Mouse (Mus musculus): ENCODE measurements around the gene Psma1. TPM values are rescaled to one million over a fixed set of nuclear protein-coding genes. Genes with fewer than 3 reads are reported as not detected.

The Psma1 gene
- polyA plus RNA-seq (2012; rRNA removed): 276 and 316 TPM in 2 replicates

DNA sequence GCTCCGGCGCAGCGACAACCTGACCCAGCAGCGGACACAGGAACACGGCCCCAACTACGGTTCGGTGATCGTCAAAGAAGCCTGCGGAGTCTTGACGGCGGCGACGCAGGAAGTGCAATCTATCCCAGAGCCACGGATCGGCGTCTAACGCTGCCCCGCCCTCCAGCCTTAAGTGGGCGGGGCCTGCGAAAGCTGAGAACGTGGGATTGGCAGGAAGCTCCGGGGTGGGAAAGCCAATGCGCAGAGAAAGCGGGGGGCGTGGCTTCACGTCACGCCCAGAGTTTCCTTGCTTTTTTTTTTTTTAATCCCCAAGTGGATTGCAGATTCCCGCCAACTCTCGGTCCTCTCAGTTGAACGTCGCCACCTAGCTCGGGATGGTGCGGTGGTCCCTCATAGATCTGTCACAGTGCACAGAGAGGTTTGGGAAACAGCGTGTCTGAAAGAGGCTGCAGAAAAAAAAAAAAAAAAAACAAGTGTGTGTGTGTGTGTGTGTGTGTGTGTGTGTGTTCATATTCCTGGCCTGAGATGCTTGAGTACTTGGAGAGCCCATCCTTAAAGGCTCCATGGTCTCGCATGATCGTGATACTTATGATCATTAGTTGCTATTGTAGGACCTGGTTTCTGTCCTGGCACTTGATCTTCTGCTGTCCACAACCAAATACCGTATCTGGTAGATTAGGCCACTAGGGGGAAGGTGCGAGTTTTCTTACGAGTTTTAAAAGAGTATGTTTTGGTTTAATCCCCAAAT lies at the start of gene Psma1:
Gene Psma1 (minus strand): TSS at position 114 of the 748 bp plus-strand sequence.

DNA sequence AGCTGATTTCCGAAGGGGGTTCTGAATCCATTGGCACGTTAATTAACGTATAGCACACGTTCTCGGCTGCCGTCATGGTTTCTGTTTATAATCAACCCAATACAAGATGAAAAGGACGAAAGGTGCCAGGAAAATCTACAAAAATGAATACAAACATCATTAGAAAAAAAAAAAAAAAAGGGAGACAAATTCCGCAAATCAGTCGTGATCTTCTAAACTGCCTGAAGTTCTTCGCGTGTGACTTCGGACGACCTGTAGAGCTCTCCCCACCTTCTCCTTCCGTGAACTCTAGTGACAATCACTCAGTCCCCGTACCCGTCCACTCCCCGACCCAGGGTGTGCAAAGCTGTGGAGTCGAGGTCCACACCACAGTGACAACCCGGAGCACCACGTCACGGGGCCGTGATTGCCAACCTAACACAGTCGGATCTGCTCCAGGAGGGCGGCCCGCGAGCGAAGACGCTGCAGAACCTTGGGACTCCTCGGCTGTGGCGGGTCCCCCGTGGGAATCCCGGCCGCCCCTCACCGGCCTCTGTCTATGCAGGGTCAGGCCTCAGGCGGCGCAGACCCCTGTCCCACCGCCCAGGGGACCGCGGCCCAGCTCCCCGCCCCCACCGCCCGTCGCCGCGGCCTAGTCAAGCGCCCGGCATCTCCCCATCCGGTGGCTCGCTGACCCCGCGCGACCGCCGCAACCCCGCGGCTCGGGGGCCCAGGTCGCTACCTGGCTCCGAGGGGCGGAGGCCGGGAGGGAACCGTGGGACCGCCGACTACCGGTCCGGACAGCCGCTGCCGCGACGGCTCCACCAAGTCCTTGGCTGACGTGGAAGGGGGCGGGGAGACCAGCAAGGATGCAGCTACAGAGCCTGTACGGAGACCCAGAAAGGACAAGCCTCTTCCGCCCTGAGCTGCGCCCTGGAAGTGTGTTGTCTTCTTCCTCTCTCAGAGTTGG lies 21.8 kb downstream of the Psma1 start, which contains the start of gene Copb1:
Gene Copb1 (minus strand): TSS at position 827 of the 949 bp plus-strand sequence.

Other genes starting within 250 kb of the Psma1 start
- gene Rras2, start 158.3 kb downstream of the Psma1 start, polyA plus RNA-seq (2012; rRNA removed): 18.9 and 24.9 TPM in 2 replicates
- 65.6 and 87.5 TPM in 2 replicates for gene Copb1, start 21.4 kb downstream of the Psma1 start, polyA plus RNA-seq (2012; rRNA removed)
- 8.9 and 13.3 TPM in 2 replicates for gene Pde3b, start 139.2 kb upstream of the Psma1 start, polyA plus RNA-seq (2012; rRNA removed)